Mouse (Mus musculus): Measurements from ENCODE around the gene Syp. TPM values are rescaled to one million over a fixed set of nuclear protein-coding genes. Genes with fewer than 3 reads are reported as not detected.

Syp gene
- total RNA-seq, 2 experiments from 2014 or later: 0.45 to 0.79 TPM

Other genes starting within 250 kb of the Syp start
- not detected for gene Foxp3, start 64.8 kb upstream of the Syp start, total RNA-seq (2021)
- gene Ppp1r3f, start 64.2 kb upstream of the Syp start, total RNA-seq (2021): 1 to 10 TPM; 2.7 to 2.8 TPM
- gene Ccdc22, start 33.0 kb upstream of the Syp start, total RNA-seq (2021): 10 to 100 TPM; 12.1 to 12.7 TPM
- not detected for gene Cacna1f, start 31.4 kb upstream of the Syp start, total RNA-seq (2021)
- gene Prickle3, start 18.8 kb downstream of the Syp start, total RNA-seq (2021): 10 to 100 TPM; 11.9 to 12.0 TPM
- 100 to 1,000 TPM; 101 to 115 TPM for gene Plp2, start 32.9 kb downstream of the Syp start, total RNA-seq (2021)
- gene Magix, start 42.8 kb downstream of the Syp start, total RNA-seq (2021): 1 to 10 TPM; 2.3 to 2.7 TPM
- gene Gpkow, start 58.7 kb downstream of the Syp start, total RNA-seq (2021): 10 to 100 TPM; 26.1 to 26.4 TPM
- 10 to 100 TPM; 23.6 to 23.9 TPM for gene Wdr45, start 75.9 kb downstream of the Syp start, total RNA-seq (2021)
- gene Gm45208, start 83.8 kb downstream of the Syp start, total RNA-seq (2021): not detected
- gene Praf2, start 90.0 kb downstream of the Syp start, total RNA-seq (2021): 10 to 100 TPM; 10.3 to 11.0 TPM
- 1 to 10 TPM; 1.2 to 3.0 TPM for gene Ccdc120, start 112.4 kb downstream of the Syp start, total RNA-seq (2021)
- 10 to 100 TPM; 16.2 to 16.5 TPM for gene Tfe3, start 124.1 kb downstream of the Syp start, total RNA-seq (2021)
- 10 to 100 TPM; 23.7 to 28.4 TPM for gene Gripap1, start 151.3 kb downstream of the Syp start, total RNA-seq (2021)
- gene Kcnd1, start 183.8 kb downstream of the Syp start, total RNA-seq (2021): under 1 TPM; 0.48 to 0.59 TPM
- gene Otud5, start 202.9 kb downstream of the Syp start, total RNA-seq (2021): 10 to 100 TPM; 34.8 to 39.3 TPM
- gene Pim2, start 239.8 kb downstream of the Syp start, total RNA-seq (2021): 1 to 10 TPM; 3.3 to 5.0 TPM
- gene Slc35a2, start 245.6 kb downstream of the Syp start, total RNA-seq (2021): 10 to 100 TPM; 15.5 to 17.7 TPM

Measured in heart, postnatal 4 days (tissue).